Mouse (Mus musculus) heart, postnatal 0 days (tissue): ENCODE results near the gene Lyar. TPM values are rescaled to one million over a fixed set of nuclear protein-coding genes. Genes with fewer than 3 reads are reported as not detected.

ENCODE experiments used
- ATAC-seq: fragments of 200-750 bp; cut with Nextera tagmentation; 2 replicates; pipeline ENCODE4 v1.8.0; 2017; ENCODE audit warnings: low read depth, moderate number of reproducible peaks, moderate library complexity; ENCODE audit not compliant: insufficient read depth
- DNase-seq: peaks from one replicate; pipeline ENCODE4 v3.0.0-alpha.2; 2016; ENCODE audit warnings: low spot score
- H3K27ac ChIP-seq: fragments of 300-500 bp; sonication (generic); 2 replicates; pipeline ENCODE4 v1.5.1; 2014; ENCODE audit warnings: low read depth, mild to moderate bottlenecking
- H3K27me3 ChIP-seq: fragments of 300-500 bp; sonication (generic); 2 replicates; pipeline ENCODE4 v1.6.1; 2014; ENCODE audit warnings: low read length, mixed read lengths; ENCODE audit not compliant: control insufficient read depth, insufficient read depth
- H3K36me3 ChIP-seq: fragments of 300-500 bp; sonication (generic); replicated peaks from 2 replicates; pipeline ENCODE4 v1.6.1; 2014; ENCODE audit warnings: low read length, mixed read lengths; ENCODE audit not compliant: control insufficient read depth, insufficient read depth
- H3K4me1 ChIP-seq: fragments of 300-500 bp; sonication (generic); 2 replicates; pipeline ENCODE4 v1.6.1; 2014; ENCODE audit warnings: antibody characterized with exemption; ENCODE audit not compliant: control insufficient read depth, insufficient read depth
- H3K4me2 ChIP-seq: fragments of 300-500 bp; sonication (generic); 2 replicates; pipeline ENCODE4 v1.6.1; 2014; ENCODE audit warnings: low read depth, mild to moderate bottlenecking, low read length, moderate library complexity
- H3K4me3 ChIP-seq: fragments of 300-500 bp; sonication (generic); 2 replicates; pipeline ENCODE4 v1.5.1; 2014; ENCODE audit warnings: low read depth, low read length
- H3K9ac ChIP-seq: fragments of 300-500 bp; sonication (generic); replicated peaks from 2 replicates; pipeline ENCODE4 v1.6.1; 2014; ENCODE audit warnings: low read depth, low read length, mixed read lengths
- H3K9me3 ChIP-seq: fragments of 300-500 bp; sonication (generic); replicated peaks from 2 replicates; pipeline ENCODE4 v1.6.1; 2016; ENCODE audit warnings: low read length; ENCODE audit not compliant: control insufficient read depth
- CTCF ChIP-seq: IDR thresholded peaks from 2 replicates; pipeline ENCODE4 v1.5.1; 2016; ENCODE audit warnings: antibody characterized with exemption, control low read depth, low read depth
- EP300 ChIP-seq: IDR thresholded peaks from 2 replicates; pipeline ENCODE4 v1.6.1; 2016; ENCODE audit warnings: antibody characterized with exemption, low read depth
- WGBS: fragments of 180-500 bp; shearing (Covaris S2); extraction: QIAGEN DNeasy Blood & Tissue Kit; methylation state at CpG from one replicate; pipeline ENCODE4 v1.1.7; 2014; 5-methylcytosine and 5-hydroxymethylcytosine counted together
- polyA plus RNA-seq: library from polyadenylated mRNA; unstranded; fragments of >200 nt; fragmentation: Nextera tagmentation; extraction: Ambion mirVana; gene quantifications from 2 replicates; pipeline ENCODE4 v1.2.1, GENCODE M21; 2015
- total RNA-seq: library from RNA; depleted of rRNA; stranded (reverse); fragments of >200 nt; gene quantifications from 2 replicates; pipeline ENCODE4 v1.2.3, GENCODE M21; 2014; ENCODE audit warnings: low replicate concordance

The Lyar gene
- total and polyA plus RNA-seq, 2 experiments from 2014 or later = 13.6 to 42.1 TPM

DNA sequence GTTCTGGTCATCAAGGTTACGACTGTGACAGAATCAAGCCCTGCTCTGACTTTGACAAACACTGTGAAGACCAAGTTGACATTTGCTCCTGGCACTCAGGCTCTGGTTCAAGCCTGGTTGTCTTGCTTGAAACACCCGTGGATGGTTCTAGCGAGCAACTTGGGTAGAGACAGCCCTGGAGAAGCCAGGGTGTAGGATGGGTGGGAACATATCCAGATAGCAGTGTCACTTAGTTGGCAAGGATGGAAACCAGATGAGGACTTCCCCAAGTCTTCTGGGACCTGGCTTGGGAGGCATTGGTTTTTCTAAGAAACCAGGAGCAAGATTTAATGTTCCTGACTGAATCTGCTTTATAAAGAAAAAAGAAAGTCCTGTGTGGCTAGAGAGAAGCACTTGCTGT is 50.7 kb downstream of the Lyar start:
- Histone ChIP-seq H3K36me3 (peaks cover 53% of the 10 kb centered on the region), H3K4me2 (no peak overlapping the region), H3K9me3 (no peaks in the 10 kb centered on the region), H3K9ac (no peak overlapping the region), H3K4me1 (no peaks in the 10 kb centered on the region), H3K4me3 (no peak overlapping the region), H3K27ac (no peak overlapping the region), H3K27me3 (peaks cover 20% of the 10 kb centered on the region)
- TF ChIP-seq CTCF (no peak), EP300 (no peak)
- WGBS = 77% methylated on average over 3 of the region's 3 CpGs
- DNase-seq (no peak), ATAC-seq (no peak)

DNA sequence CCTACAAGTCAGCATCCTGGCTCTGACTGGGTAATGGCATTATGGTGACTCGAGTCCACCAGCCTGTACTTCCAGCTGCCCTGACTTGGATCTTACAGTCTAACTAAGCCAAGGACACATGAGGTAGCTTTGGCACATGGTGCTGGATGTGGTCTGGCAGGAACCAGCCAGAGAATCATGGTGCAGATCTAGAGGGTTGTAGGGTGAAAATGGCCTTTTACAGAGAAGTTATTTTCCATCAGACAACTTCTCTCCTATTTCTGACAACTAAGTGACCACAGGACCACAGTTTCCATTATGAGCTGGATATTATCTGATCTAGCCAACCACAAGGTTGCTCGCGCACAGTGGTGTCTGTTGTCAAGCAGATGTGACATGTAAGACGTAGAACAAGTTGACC is 53.6 kb downstream of the Lyar start:
- Histone ChIP-seq H3K9me3 (no peaks in the 10 kb centered on the region), H3K4me1 (no peaks in the 10 kb centered on the region), H3K4me3 (no peak overlapping the region), H3K4me2 (no peak overlapping the region), H3K27me3 (peaks cover 48% of the 10 kb centered on the region), H3K9ac (no peak overlapping the region), H3K27ac (no peak overlapping the region), H3K36me3 (peaks cover 26% of the 10 kb centered on the region)
- WGBS = 80% methylated on average over 4 of the region's 4 CpGs
- DNase-seq = no peak
- ATAC-seq = no peak
- TF ChIP-seq EP300 (no peak), CTCF (no peak)

GRCm38 (mm10) chr5:38275771-38276170 is 55.5 kb downstream of the Lyar start, which contains the start of gene Otop1:
TSS of gene Otop1 (plus strand) at chr5:38275972.
- Histone ChIP-seq H3K9ac (no peak within 1 kb of the TSS), H3K4me2 (0 out of 2 replicates have a peak within 1 kb of the TSS, but pooled peaks have one; percentile 3), H3K9me3 (no peaks in the 10 kb centered on the region), H3K4me1 (no peaks in the 10 kb centered on the region), H3K4me3 (peak within 1 kb of the TSS; percentile 21; the same call in 1 of the 2 replicates), H3K27me3 (peaks cover 54% of the 10 kb centered on the region), H3K27ac (no peak within 1 kb of the TSS), H3K36me3 (peaks cover 10% of the 10 kb centered on the region; the same call in 1 of the 2 replicates)
- 10% methylated on average over 4 of the region's 4 CpGs for WGBS
- TF ChIP-seq CTCF = no peak
- TF ChIP-seq EP300 = no peak
- ATAC-seq = no peak
- DNase-seq = no peak

DNA sequence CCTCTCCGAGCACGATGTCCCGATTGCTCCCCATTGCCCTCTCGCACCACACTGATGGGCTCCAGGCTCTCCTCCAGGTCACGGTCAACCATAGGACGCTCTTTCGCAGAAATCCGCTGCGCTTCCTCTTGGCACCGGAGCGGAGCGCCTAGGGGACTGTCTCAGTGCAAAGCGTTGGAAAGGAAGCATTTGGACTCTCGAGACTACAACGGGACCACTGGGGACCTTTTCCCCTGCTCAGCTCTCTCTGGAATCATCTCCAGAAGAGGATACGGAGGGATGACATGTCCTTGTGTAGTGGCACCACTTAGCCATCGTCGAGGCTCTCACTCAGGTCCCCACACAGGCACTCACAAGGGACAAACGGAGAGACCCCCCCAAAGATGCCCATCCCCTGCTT is 56.2 kb downstream of the Lyar start:
- H3K4me3 ChIP-seq = peak overlapping the region; percentile 21; the same call in 1 of the 2 replicates
- H3K36me3 ChIP-seq = peaks cover 4% of the 10 kb centered on the region; the same call in 1 of the 2 replicates
- H3K4me2 ChIP-seq = 0 out of 2 replicates have a peak overlapping the region, but pooled peaks have one; percentile 3
- H3K9ac ChIP-seq = no peak overlapping the region
- 4% methylated on average over 19 of the region's 19 CpGs for WGBS
- peaks cover 54% of the 10 kb centered on the region for H3K27me3 ChIP-seq
- TF ChIP-seq CTCF (no peak), EP300 (no peak)
- ATAC-seq = no peak
- DNase-seq = no peak
- no peak overlapping the region for H3K27ac ChIP-seq
- H3K9me3 ChIP-seq = no peaks in the 10 kb centered on the region
- no peaks in the 10 kb centered on the region for H3K4me1 ChIP-seq

- ATAC-seq (no peak), DNase-seq (no peak)
- H3K4me2 ChIP-seq = peak overlapping the region; percentile 35; the same call in 1 of the 2 replicates
- H3K4me1 ChIP-seq = no peaks in the 10 kb centered on the region
- TF ChIP-seq EP300 = no peak
- no peak for TF ChIP-seq CTCF
- peak overlapping the region; percentile 21; the same call in 1 of the 2 replicates for H3K4me3 ChIP-seq
- no peak overlapping the region for H3K9ac ChIP-seq
- peaks cover 54% of the 10 kb centered on the region for H3K27me3 ChIP-seq
- 2% methylated on average over 61 of the region's 65 CpGs for WGBS
- no peak overlapping the region for H3K27ac ChIP-seq
- H3K9me3 ChIP-seq = no peaks in the 10 kb centered on the region
- H3K36me3 ChIP-seq = no peaks in the 10 kb centered on the region
Measured at GRCm38 (mm10) chr5:38277098-38277866, 57.0 kb downstream of the Lyar start.
